Mouse (Mus musculus) CH12.LX (cell line): Measurements from ENCODE around the gene B4galt3.

Source experiments
- BHLHE40 ChIP-seq: IDR thresholded peaks from 2 replicates; pipeline ENCODE4 v1.6.1; 2011; ENCODE audit warnings: mild to moderate bottlenecking, low read depth, low read length, improper control_type of control experiment
- CHD2 ChIP-seq: IDR thresholded peaks from 2 replicates; pipeline ENCODE4 v1.6.1; 2011; ENCODE audit warnings: low read length, improper control_type of control experiment
- CTCF ChIP-seq, 2 experiments: IDR thresholded peaks in 1 of 2; conservative IDR thresholded peaks in 1 of 2; 2 replicates each; pipeline ENCODE4 v1.5.1; 2011 to 2012; ENCODE audit warnings: low read depth in 2 of 2, low read length in 2 of 2, improper control_type of control experiment in 1 of 2, inconsistent platforms in 1 of 2, mild to moderate bottlenecking in 1 of 2, moderate library complexity in 1 of 2
- E2F4 ChIP-seq: IDR thresholded peaks from 2 replicates; pipeline ENCODE4 v1.6.1; 2011; ENCODE audit warnings: low read depth, low read length, improper control_type of control experiment; ENCODE audit not compliant: insufficient replicate concordance
- EP300 ChIP-seq: IDR thresholded peaks from 2 replicates; pipeline ENCODE4 v1.6.1; 2011; ENCODE audit warnings: low read length, improper control_type of control experiment
- ETS1 ChIP-seq: conservative IDR thresholded peaks from 2 replicates; pipeline ENCODE4 v1.6.1; 2012; ENCODE audit warnings: low read depth, mild to moderate bottlenecking, inconsistent platforms, low read length, improper control_type of control experiment, moderate library complexity
- IRF4 ChIP-seq: IDR thresholded peaks from 2 replicates; pipeline ENCODE4 v1.6.1; 2014; ENCODE audit warnings: low read depth, mild to moderate bottlenecking, inconsistent platforms, low read length, improper control_type of control experiment
- KAT2A ChIP-seq: IDR thresholded peaks from 2 replicates; pipeline ENCODE4 v1.6.1; 2012; ENCODE audit warnings: low read length, improper control_type of control experiment, inconsistent platforms; ENCODE audit not compliant: insufficient replicate concordance
- MXI1 ChIP-seq: IDR thresholded peaks from 2 replicates; pipeline ENCODE4 v1.6.1; 2011; ENCODE audit warnings: mild to moderate bottlenecking, low read depth, low read length, improper control_type of control experiment
- POLR2AphosphoS2 ChIP-seq: IDR thresholded peaks from 2 replicates; pipeline ENCODE4 v1.6.1; 2011; ENCODE audit warnings: low read depth, low read length, improper control_type of control experiment
- ZC3H11A ChIP-seq: IDR thresholded peaks from 2 replicates; pipeline ENCODE4 v1.6.1; 2012; ENCODE audit warnings: low read depth, mild to moderate bottlenecking, inconsistent platforms, low read length, improper control_type of control experiment
- ZNF384 ChIP-seq: IDR thresholded peaks from 2 replicates; pipeline ENCODE4 v1.6.1; 2012; ENCODE audit warnings: low read depth, low read length, improper control_type of control experiment, inconsistent platforms

DNA sequence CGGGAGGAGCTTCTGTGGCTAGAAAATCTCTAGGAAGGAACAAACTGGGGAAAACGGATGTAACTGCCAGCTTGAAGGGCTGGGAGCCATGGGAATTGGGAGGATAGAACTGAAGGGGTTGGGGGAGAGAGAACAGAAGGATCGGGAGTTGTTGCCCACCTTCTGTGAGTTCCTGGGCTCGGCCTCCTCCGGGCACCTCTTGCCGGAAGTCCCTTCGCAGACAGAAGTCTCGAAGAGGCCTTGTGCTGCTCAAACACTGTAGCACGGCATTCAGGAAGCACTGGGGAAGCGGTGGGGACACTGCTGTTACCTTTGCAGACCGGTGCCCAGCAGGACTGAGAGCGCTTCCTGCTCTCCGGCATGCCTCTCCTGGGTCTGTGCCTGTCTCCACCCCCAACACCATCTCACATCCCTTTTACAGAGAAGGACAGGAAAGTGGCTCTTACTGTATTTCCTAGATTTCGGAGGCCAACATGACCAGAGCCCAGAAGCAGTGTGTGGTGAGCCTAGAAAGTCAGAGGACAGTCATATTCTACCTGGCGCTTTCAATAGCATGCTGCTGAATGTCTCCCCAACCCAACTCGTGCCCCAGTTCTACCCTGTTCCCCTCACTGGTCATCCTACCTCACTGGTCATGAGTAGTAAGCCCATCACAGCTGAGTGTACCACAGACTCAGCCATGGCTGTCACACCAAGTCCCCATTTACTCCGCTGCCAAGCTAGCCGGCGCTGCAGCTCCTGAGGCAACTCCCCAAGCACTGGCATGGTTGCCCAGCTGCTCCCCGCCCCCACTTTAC lies 15.2 kb downstream of the B4galt3 start:
- TF ChIP-seq EP300 (no peak), CHD2 (no peak), ETS1 (no peak), KAT2A (no peak), ZC3H11A (no peak), CTCF (conservative IDR thresholded peaks at IDR 0.05 in 1 of 2, IDR thresholded peaks at IDR 0.05 in 1 of 2; ENCODE audit: low read depth in 2 of 2, low read length in 2 of 2) (no peak), E2F4 (no peak), BHLHE40 (no peak), IRF4 (no peak), ZNF384 (no peak), POLR2AphosphoS2 (no peak), MXI1 (no peak)
